Mouse (Mus musculus) midbrain, embryonic 15.5 days (tissue): Measurements from ENCODE around the gene Sec22a. TPM values are rescaled to one million over a fixed set of nuclear protein-coding genes. Genes with fewer than 3 reads are reported as not detected.

ENCODE experiments used
- ATAC-seq: fragments of 200-750 bp; cut with Nextera tagmentation; replicated peaks from 2 replicates; pipeline ENCODE4 v1.8.0; 2017; ENCODE audit warnings: moderate TSS enrichment
- H3K27ac ChIP-seq: fragments of 300-500 bp; sonication (generic); 2 replicates; pipeline ENCODE4 v1.5.1; 2015; ENCODE audit warnings: mild to moderate bottlenecking, inconsistent platforms
- H3K27me3 ChIP-seq: fragments of 300-500 bp; sonication (generic); replicated peaks from 2 replicates; pipeline ENCODE4 v1.6.1; 2015; ENCODE audit warnings: inconsistent platforms
- H3K36me3 ChIP-seq: fragments of 300-500 bp; sonication (generic); replicated peaks from 2 replicates; pipeline ENCODE4 v1.6.1; 2015; ENCODE audit warnings: inconsistent platforms
- H3K4me1 ChIP-seq: fragments of 300-500 bp; sonication (generic); 2 replicates; pipeline ENCODE4 v1.6.1; 2015; ENCODE audit warnings: inconsistent platforms
- H3K4me2 ChIP-seq: fragments of 300-500 bp; sonication (generic); 2 replicates; pipeline ENCODE4 v1.6.1; 2015; ENCODE audit warnings: inconsistent platforms, mild to moderate bottlenecking, moderate library complexity
- H3K4me3 ChIP-seq: fragments of 300-500 bp; sonication (generic); 2 replicates; pipeline ENCODE4 v1.5.1; 2015; ENCODE audit warnings: mild to moderate bottlenecking, inconsistent platforms
- H3K9ac ChIP-seq: fragments of 300-500 bp; sonication (generic); 2 replicates; pipeline ENCODE4 v1.6.1; 2015; ENCODE audit warnings: mild to moderate bottlenecking, inconsistent platforms
- H3K9me3 ChIP-seq: fragments of 300-500 bp; sonication (generic); 2 replicates; pipeline ENCODE4 v1.6.1; 2016; ENCODE audit warnings: inconsistent platforms
- WGBS: fragments of 180-500 bp; shearing (Covaris S2); methylation state at CpG from one replicate; pipeline ENCODE4 v1.1.7; 2015; ENCODE audit warnings: mixed read lengths; 5-methylcytosine and 5-hydroxymethylcytosine counted together
- polyA plus RNA-seq: library from polyadenylated mRNA; unstranded; fragments of >200 nt; fragmentation: Nextera tagmentation; extraction: Ambion mirVana; gene quantifications from 2 replicates; pipeline ENCODE4 v1.2.1, GENCODE M21; 2015

Gene Sec22a
- polyA plus RNA-seq, 1 experiment from 2014 or later, result 40.6 TPM

- Histone ChIP-seq H3K4me1 (no peaks in the 10 kb centered on the region), H3K9me3 (no peaks in the 10 kb centered on the region), H3K27me3 (no peaks in the 10 kb centered on the region), H3K27ac (no peak overlapping the region), H3K4me2 (no peak overlapping the region), H3K36me3 (peaks cover 15% of the 10 kb centered on the region; the same call in 1 of the 2 replicates), H3K4me3 (no peak overlapping the region), H3K9ac (no peak overlapping the region)
- ATAC-seq, result no peak
- WGBS, result 96% methylated on average over 2 of the region's 2 CpGs
These were observed 81.3 kb downstream of the Sec22a start for GRCm38 (mm10) chr16:35282456-35282855.

- ATAC-seq, result no peak
- H3K4me1 ChIP-seq, result no peaks in the 10 kb centered on the region; the same call in 1 of the 2 replicates
- WGBS, result 80% methylated on average over 6 of the region's 6 CpGs
These were observed 85.6 kb downstream of the Sec22a start for GRCm38 (mm10) chr16:35278166-35278565.

GRCm38 (mm10) chr16:35272417-35272816 is 91.3 kb downstream of the Sec22a start:
- WGBS, result 40% methylated on average over 4 of the region's 4 CpGs
- H3K27me3 ChIP-seq, result no peaks in the 10 kb centered on the region
- no peak for ATAC-seq
- no peak overlapping the region for H3K9ac ChIP-seq
- H3K4me1 ChIP-seq, result no peaks in the 10 kb centered on the region; the same call in 1 of the 2 replicates
- no peak overlapping the region for H3K4me2 ChIP-seq
- H3K4me3 ChIP-seq, result no peak overlapping the region
- H3K36me3 ChIP-seq, result no peaks in the 10 kb centered on the region
- H3K27ac ChIP-seq, result no peak overlapping the region
- H3K9me3 ChIP-seq, result no peaks in the 10 kb centered on the region

More at GRCm38 (mm10) chr16:35278166-35278565, 85.6 kb downstream of the Sec22a start:
- Histone ChIP-seq H3K4me3 (no peak overlapping the region), H3K27me3 (no peaks in the 10 kb centered on the region), H3K4me2 (no peak overlapping the region), H3K9ac (no peak overlapping the region), H3K36me3 (no peaks in the 10 kb centered on the region), H3K9me3 (no peaks in the 10 kb centered on the region), H3K27ac (no peak overlapping the region)

GRCm38 (mm10) chr16:35271572-35271971 is 92.1 kb downstream of the Sec22a start:
- Histone ChIP-seq H3K4me3 (no peak overlapping the region), H3K4me2 (no peak overlapping the region), H3K4me1 (no peaks in the 10 kb centered on the region; the same call in 1 of the 2 replicates), H3K36me3 (no peaks in the 10 kb centered on the region), H3K27me3 (no peaks in the 10 kb centered on the region), H3K9ac (no peak overlapping the region), H3K27ac (no peak overlapping the region), H3K9me3 (no peaks in the 10 kb centered on the region)
- WGBS, result 37% methylated on average over 4 of the region's 4 CpGs
- no peak for ATAC-seq

GRCm38 (mm10) chr16:35270945-35271344 is 92.8 kb downstream of the Sec22a start:
- Histone ChIP-seq H3K4me1 (no peaks in the 10 kb centered on the region; the same call in 1 of the 2 replicates), H3K27me3 (no peaks in the 10 kb centered on the region), H3K27ac (no peak overlapping the region), H3K36me3 (no peaks in the 10 kb centered on the region), H3K9me3 (no peaks in the 10 kb centered on the region), H3K4me2 (no peak overlapping the region), H3K9ac (no peak overlapping the region), H3K4me3 (no peak overlapping the region)
- peak; percentile 21 for ATAC-seq
- WGBS, result 73% methylated on average over 6 of the region's 6 CpGs

GRCm38 (mm10) chr16:35270353-35270934 is 93.3 kb downstream of the Sec22a start:
- peak; percentile 68 for ATAC-seq
- H3K4me1 ChIP-seq, result no peaks in the 10 kb centered on the region; the same call in 1 of the 2 replicates
- no peak overlapping the region for H3K9ac ChIP-seq

More at GRCm38 (mm10) chr16:35270353-35270934, 93.3 kb downstream of the Sec22a start:
- Histone ChIP-seq H3K27ac (no peak overlapping the region), H3K27me3 (no peaks in the 10 kb centered on the region), H3K4me2 (no peak overlapping the region), H3K36me3 (no peaks in the 10 kb centered on the region), H3K4me3 (no peak overlapping the region), H3K9me3 (no peaks in the 10 kb centered on the region)
- 36% methylated on average over 10 of the region's 10 CpGs for WGBS

Other genes starting within 250 kb of the Sec22a start
- gene Adcy5, start 209.0 kb downstream of the Sec22a start, polyA plus RNA-seq, result 8.7 and 9.1 TPM in 2 replicates
- 12.4 and 13.9 TPM in 2 replicates for gene Pdia5, start 127.0 kb upstream of the Sec22a start, polyA plus RNA-seq
- 25.4 and 27.7 TPM in 2 replicates for gene Sema5b, start 177.2 kb upstream of the Sec22a start, polyA plus RNA-seq